ENCODE assay signal across 23 mouse cellular contexts in genomic region chr2:103953050-103953835, GRCm38 (mm10). TPM values are rescaled to one million over a fixed set of nuclear protein-coding genes. Genes with fewer than 3 reads are reported as not detected.
DNase-seq lines count a peak whose midpoint lies in the region; ATAC-seq and TF ChIP-seq lines count a peak whose summit lies in the region.
"Had no signal": no experiment of that assay in that cellular context is flagged by ENCODE, and none has a peak within 500 bp of the region (broad histone marks: within the 10 kb centered on the region; RNA-seq: fewer than 3 reads in every experiment).

No protein-coding gene starts in this region.

- H3K9ac ChIP-seq in hindbrain, embryonic 15.5 days: no peak overlapping the region
- no peak overlapping the region for H3K9ac ChIP-seq in hindbrain, embryonic 11.5 days (ENCODE audit: low read depth, low read length)
- H3K9ac ChIP-seq in midbrain, postnatal 0 days (replicated peaks; ENCODE audit: low read length, poor library complexity, severe bottlenecking): no peak overlapping the region
- no peak overlapping the region for H3K9ac ChIP-seq in midbrain, embryonic 13.5 days (replicated peaks)
- no peak overlapping the region for H3K9ac ChIP-seq in intestine, embryonic 15.5 days
- H3K9ac ChIP-seq: limb, embryonic 12.5 days; liver, embryonic 14.5 days; lung, embryonic 15.5 days; neural tube, embryonic 13.5 days had no signal

- peak; percentile 76; the same call in 1 of the 2 replicates for ATAC-seq in hindbrain, embryonic 15.5 days (ENCODE audit: low FRiP score, low read depth)
- no peak for ATAC-seq in hindbrain, embryonic 11.5 days (ENCODE audit: low FRiP score)
- ATAC-seq in midbrain, postnatal 0 days (ENCODE audit: low FRiP score): no peak
- no peak for ATAC-seq in midbrain, embryonic 13.5 days
- no peak for ATAC-seq in intestine, embryonic 15.5 days
- ATAC-seq: CD4-positive, CD25-positive, alpha-beta regulatory T cell, adult 4 months; intestine, embryonic 16.5 days; Patski had no signal

- no peak overlapping the region for H3K4me2 ChIP-seq in hindbrain, embryonic 15.5 days
- no peak overlapping the region for H3K4me2 ChIP-seq in hindbrain, embryonic 11.5 days (replicated peaks; ENCODE audit: low read depth, low read length)
- no peak overlapping the region for H3K4me2 ChIP-seq in midbrain, postnatal 0 days (ENCODE audit: low read depth, low read length, poor library complexity, severe bottlenecking)
- no peak overlapping the region for H3K4me2 ChIP-seq in midbrain, embryonic 13.5 days (replicated peaks)
- H3K4me2 ChIP-seq in intestine, embryonic 15.5 days (replicated peaks): no peak overlapping the region
- H3K4me2 ChIP-seq: limb, embryonic 12.5 days; lung, embryonic 15.5 days; midbrain, embryonic 11.5 days; neural tube, embryonic 13.5 days had no signal

- H3K4me3 ChIP-seq in hindbrain, embryonic 15.5 days: no peak overlapping the region
- H3K4me3 ChIP-seq in hindbrain, embryonic 11.5 days (ENCODE audit: low read depth, low read length): no peak overlapping the region
- H3K4me3 ChIP-seq in midbrain, postnatal 0 days (ENCODE audit: low read depth, low read length): no peak overlapping the region
- no peak overlapping the region for H3K4me3 ChIP-seq in midbrain, embryonic 13.5 days (replicated peaks)
- no peak overlapping the region for H3K4me3 ChIP-seq in intestine, embryonic 15.5 days (replicated peaks)
- H3K4me3 ChIP-seq: embryonic facial prominence, embryonic 10.5 days; heart, adult 2 months; limb, embryonic 12.5 days; lung, embryonic 15.5 days; neural tube, embryonic 13.5 days had no signal

- no peaks in the 10 kb centered on the region for H3K27me3 ChIP-seq in hindbrain, embryonic 15.5 days
- H3K27me3 ChIP-seq in hindbrain, embryonic 11.5 days (ENCODE audit: control insufficient read depth, insufficient read depth, low read length): no peaks in the 10 kb centered on the region
- no peaks in the 10 kb centered on the region; the same call in 1 of the 2 replicates for H3K27me3 ChIP-seq in midbrain, postnatal 0 days (ENCODE audit: insufficient read depth, low read length)
- no peaks in the 10 kb centered on the region for H3K27me3 ChIP-seq in midbrain, embryonic 13.5 days
- H3K27me3 ChIP-seq in intestine, embryonic 15.5 days (replicated peaks): no peaks in the 10 kb centered on the region
- H3K27me3 ChIP-seq: lung, embryonic 15.5 days; neural tube, embryonic 13.5 days had no signal

- no peak for TF ChIP-seq CTCF in midbrain, postnatal 0 days (IDR thresholded peaks at IDR 0.05)

- 83% methylated on average over 6 of the region's 6 CpGs for WGBS in hindbrain, embryonic 15.5 days
- WGBS in hindbrain, embryonic 11.5 days: 90% methylated on average over 6 of the region's 6 CpGs
- WGBS in midbrain, postnatal 0 days: 91% methylated on average over 6 of the region's 6 CpGs
- WGBS in midbrain, embryonic 13.5 days: 92% methylated on average over 6 of the region's 6 CpGs
- 89% methylated on average over 6 of the region's 6 CpGs for WGBS in intestine, embryonic 15.5 days

- no peak overlapping the region for H3K27ac ChIP-seq in hindbrain, embryonic 15.5 days (replicated peaks)
- no peak overlapping the region for H3K27ac ChIP-seq in hindbrain, embryonic 11.5 days (ENCODE audit: low read depth, low read length)
- H3K27ac ChIP-seq in midbrain, postnatal 0 days (ENCODE audit: low read depth, low read length): no peak overlapping the region
- H3K27ac ChIP-seq in midbrain, embryonic 13.5 days: no peak overlapping the region
- no peak overlapping the region for H3K27ac ChIP-seq in intestine, embryonic 15.5 days
- H3K27ac ChIP-seq: embryonic facial prominence, embryonic 10.5 days; heart, adult 2 months; limb, embryonic 12.5 days; lung, embryonic 15.5 days; macrophage; neural tube, embryonic 13.5 days had no signal

- no peaks in the 10 kb centered on the region for H3K9me3 ChIP-seq in hindbrain, embryonic 15.5 days
- no peaks in the 10 kb centered on the region for H3K9me3 ChIP-seq in hindbrain, embryonic 11.5 days (ENCODE audit: control insufficient read depth, low read length)
- H3K9me3 ChIP-seq in midbrain, postnatal 0 days (ENCODE audit: low read length): no peaks in the 10 kb centered on the region
- no peaks in the 10 kb centered on the region for H3K9me3 ChIP-seq in midbrain, embryonic 13.5 days
- H3K9me3 ChIP-seq in intestine, embryonic 15.5 days: no peaks in the 10 kb centered on the region
- H3K9me3 ChIP-seq: embryonic facial prominence, embryonic 10.5 days; limb, embryonic 12.5 days; lung, embryonic 15.5 days; neural tube, embryonic 13.5 days had no signal

- H3K36me3 ChIP-seq in hindbrain, embryonic 15.5 days: no peaks in the 10 kb centered on the region
- H3K36me3 ChIP-seq in hindbrain, embryonic 11.5 days (ENCODE audit: control insufficient read depth, insufficient read depth, low read length): no peaks in the 10 kb centered on the region
- no peaks in the 10 kb centered on the region for H3K36me3 ChIP-seq in midbrain, postnatal 0 days (ENCODE audit: insufficient read depth, low read length)
- H3K36me3 ChIP-seq in midbrain, embryonic 13.5 days: no peaks in the 10 kb centered on the region
- no peaks in the 10 kb centered on the region for H3K36me3 ChIP-seq in intestine, embryonic 15.5 days
- H3K36me3 ChIP-seq: embryonic facial prominence, embryonic 10.5 days; limb, embryonic 12.5 days; lung, embryonic 15.5 days; neural tube, embryonic 13.5 days had no signal

- no peaks in the 10 kb centered on the region for H3K4me1 ChIP-seq in hindbrain, embryonic 15.5 days (replicated peaks)
- H3K4me1 ChIP-seq in hindbrain, embryonic 11.5 days (replicated peaks; ENCODE audit: control insufficient read depth, insufficient read depth, low read length): no peaks in the 10 kb centered on the region
- no peaks in the 10 kb centered on the region for H3K4me1 ChIP-seq in midbrain, postnatal 0 days (ENCODE audit: insufficient read depth, low read length)
- H3K4me1 ChIP-seq in midbrain, embryonic 13.5 days (replicated peaks): no peaks in the 10 kb centered on the region; the same call in 1 of the 2 replicates
- no peaks in the 10 kb centered on the region for H3K4me1 ChIP-seq in intestine, embryonic 15.5 days (replicated peaks)
- H3K4me1 ChIP-seq: embryonic facial prominence, embryonic 10.5 days; lung, embryonic 15.5 days had no signal

- DNase-seq in cerebellum, postnatal 14 days: peak; percentile 66 to 71
- no peak for DNase-seq in cerebellum, adult 11-12 months
- no peak for DNase-seq in hindbrain, embryonic 11.5 days (ENCODE audit: low spot score)
- DNase-seq in midbrain, postnatal 0 days (ENCODE audit: low spot score): peak; percentile 60
- DNase-seq: adrenal gland, adult 8-10 months; gastrocnemius, postnatal 25 days; heart, adult 2 months; heart, postnatal 36 days; kidney, postnatal 4 days; thymus, postnatal 25 days had no signal

RNA-seq across cellular contexts. Expression of gene Lmo2, which starts 4.5 kb away (rescaled TPM):
- 36.0 and 37.9 TPM in 2 replicates for polyA plus RNA-seq in hindbrain, embryonic 15.5 days (2015; fragmentation: Nextera tagmentation; extraction: Ambion mirVana)
- polyA plus RNA-seq in hindbrain, embryonic 11.5 days (2014; fragmentation: Nextera tagmentation; extraction: Ambion mirVana): 21.3 and 23.9 TPM in 2 replicates
- total RNA-seq in midbrain, postnatal 0 days (2014; rRNA removed): 16.1 and 22.2 TPM in 2 replicates
- 22.9 and 23.4 TPM in 2 replicates for polyA plus RNA-seq in midbrain, postnatal 0 days (2015; fragmentation: Nextera tagmentation; extraction: Ambion mirVana)
- polyA plus RNA-seq in midbrain, embryonic 13.5 days (2015; fragmentation: Nextera tagmentation; extraction: Ambion mirVana): 25.8 and 28.7 TPM in 2 replicates
- polyA plus RNA-seq in intestine, embryonic 15.5 days (2015; fragmentation: Nextera tagmentation; extraction: Ambion mirVana): 18.2 and 23.5 TPM in 2 replicates

Comparison
In these comparisons a context has a peak if more than half of its experiments do, and no peak if none do; other contexts are left out.
1. DNase-seq: peak in cerebellum, postnatal 14 days (2 of 2) and midbrain, postnatal 0 days (single experiment); none in cerebellum, adult 11-12 months (single experiment) and hindbrain, embryonic 11.5 days (single experiment).